In genomic region chr13:45617988-45618387, GRCm38 (mm10) we compare ENCODE assay signal across 19 mouse cellular contexts.
"Had no signal": no experiment of that assay in that cellular context is flagged by ENCODE, and none has a peak within 500 bp of the region (broad histone marks: within the 10 kb centered on the region; RNA-seq: fewer than 3 reads in every experiment).

No protein-coding gene starts in this region.

- H3K9ac ChIP-seq: lung, embryonic 14.5 days; midbrain, embryonic 12.5 days; neural tube, embryonic 13.5 days; neural tube, embryonic 15.5 days had no signal

- H3K27me3 ChIP-seq: midbrain, embryonic 12.5 days; neural tube, embryonic 13.5 days; neural tube, embryonic 15.5 days had no signal

- H3K27ac ChIP-seq: midbrain, embryonic 10.5 days; midbrain, embryonic 12.5 days; neural tube, embryonic 13.5 days; neural tube, embryonic 15.5 days had no signal

- DNase-seq: lung, adult 18-20 months; lung, embryonic 14.5 days; lung, postnatal 10 days; lung, postnatal 4 days; midbrain, embryonic 14.5 days; retina, postnatal 1 day; right cerebral cortex, adult 18-20 months; right cerebral cortex, postnatal 25 days; right cerebral cortex, postnatal 4 days; spleen, adult 18-20 months; thymus, adult 18-20 months; thymus, postnatal 14 days; thymus, postnatal 36 days had no signal

- H3K36me3 ChIP-seq: midbrain, embryonic 10.5 days; midbrain, embryonic 12.5 days; neural tube, embryonic 13.5 days; neural tube, embryonic 15.5 days had no signal

- ATAC-seq: midbrain, embryonic 16.5 days had no signal

- H3K4me3 ChIP-seq: midbrain, embryonic 10.5 days; midbrain, embryonic 12.5 days; myocyte; neural tube, embryonic 13.5 days; neural tube, embryonic 15.5 days had no signal

- H3K4me2 ChIP-seq: lung, embryonic 14.5 days; midbrain, embryonic 12.5 days; neural tube, embryonic 13.5 days; neural tube, embryonic 15.5 days had no signal

- H3K9me3 ChIP-seq: midbrain, embryonic 10.5 days; midbrain, embryonic 12.5 days; neural tube, embryonic 13.5 days; neural tube, embryonic 15.5 days had no signal
